Mouse (Mus musculus): ENCODE results near the gene Slco1c1. TPM values are rescaled to one million over a fixed set of nuclear protein-coding genes. Genes with fewer than 3 reads are reported as not detected.

The Slco1c1 gene
- polyA plus RNA-seq, 1 experiment from 2014 or later = 0.16 TPM

DNA sequence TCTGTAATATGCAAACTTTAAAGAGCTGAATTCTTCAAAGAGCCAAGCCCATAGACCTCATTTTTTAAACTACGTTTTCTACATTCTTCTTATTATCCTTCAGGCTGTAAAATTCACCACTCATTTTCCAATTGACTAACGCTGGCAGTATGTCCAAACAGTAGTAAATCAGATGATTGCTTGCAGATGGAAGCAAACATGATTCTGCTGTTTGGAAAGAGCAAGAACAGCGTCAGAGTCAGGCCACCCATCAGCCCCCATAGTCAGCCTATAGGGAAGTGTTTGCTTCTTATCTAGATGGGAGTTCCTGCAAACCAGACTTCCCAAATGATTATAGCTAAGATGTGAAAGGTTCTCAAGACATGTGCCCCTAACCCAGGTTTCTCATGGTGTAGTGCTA, 13.1 kb downstream of the Slco1c1 start:
- Histone ChIP-seq H3K27me3 (replicated peaks; ENCODE audit: control insufficient read depth, insufficient read depth, low read length) (no peaks in the 10 kb centered on the region), H3K4me3 (ENCODE audit: low read depth, low read length) (no peak overlapping the region), H3K4me2 (replicated peaks; ENCODE audit: low read depth) (no peak overlapping the region), H3K9ac (ENCODE audit: low read depth, low read length) (no peak overlapping the region), H3K36me3 (ENCODE audit: control insufficient read depth, insufficient read depth) (no peaks in the 10 kb centered on the region), H3K9me3 (ENCODE audit: control insufficient read depth) (no peaks in the 10 kb centered on the region), H3K4me1 (replicated peaks; ENCODE audit: control insufficient read depth, insufficient read depth, low read length) (no peaks in the 10 kb centered on the region), H3K27ac (ENCODE audit: low read depth, low read length) (no peak overlapping the region)
- no peak for TF ChIP-seq CTCF (IDR thresholded peaks at IDR 0.05; ENCODE audit: low read depth)
- 7% methylated on average over 3 of the region's 3 CpGs for WGBS
- no peak for ATAC-seq

GRCm38 (mm10) chr6:141541136-141541535, 17.0 kb downstream of the Slco1c1 start:
- ATAC-seq = no peak
- no peaks in the 10 kb centered on the region for H3K9me3 ChIP-seq (ENCODE audit: control insufficient read depth)
- no peaks in the 10 kb centered on the region for H3K4me1 ChIP-seq (replicated peaks; ENCODE audit: control insufficient read depth, insufficient read depth, low read length)
- H3K27me3 ChIP-seq (replicated peaks; ENCODE audit: control insufficient read depth, insufficient read depth, low read length) = no peaks in the 10 kb centered on the region
- H3K9ac ChIP-seq (ENCODE audit: low read depth, low read length) = no peak overlapping the region
- no peaks in the 10 kb centered on the region for H3K36me3 ChIP-seq (ENCODE audit: control insufficient read depth, insufficient read depth)
- H3K4me3 ChIP-seq (ENCODE audit: low read depth, low read length) = no peak overlapping the region
- no peak for TF ChIP-seq CTCF (IDR thresholded peaks at IDR 0.05; ENCODE audit: low read depth)
- no peak overlapping the region for H3K4me2 ChIP-seq (replicated peaks; ENCODE audit: low read depth)
- 79% methylated on average over 1 of the region's 1 CpGs for WGBS
- no peak overlapping the region for H3K27ac ChIP-seq (ENCODE audit: low read depth, low read length)

DNA sequence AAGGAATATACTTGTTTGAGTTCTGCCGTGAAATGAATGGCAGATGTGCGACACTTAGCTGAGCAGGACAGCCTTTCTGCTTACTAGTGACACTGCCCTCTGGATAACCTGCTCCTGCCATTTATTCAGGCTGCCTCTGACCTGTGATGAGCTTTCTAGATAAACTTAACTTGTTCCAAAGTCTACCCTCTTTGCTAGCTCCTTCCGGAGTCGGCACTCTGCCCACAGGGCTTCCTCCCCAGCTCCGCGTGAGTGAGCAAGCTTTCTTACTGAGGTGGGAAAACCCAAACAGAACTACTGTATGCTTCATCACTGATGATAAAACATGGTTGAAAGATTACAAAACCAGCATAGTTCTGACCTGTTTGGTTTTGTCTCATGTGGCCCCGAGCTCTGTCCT, 19.2 kb downstream of the Slco1c1 start:
- no peak for TF ChIP-seq CTCF (IDR thresholded peaks at IDR 0.05; ENCODE audit: low read depth)

DNA sequence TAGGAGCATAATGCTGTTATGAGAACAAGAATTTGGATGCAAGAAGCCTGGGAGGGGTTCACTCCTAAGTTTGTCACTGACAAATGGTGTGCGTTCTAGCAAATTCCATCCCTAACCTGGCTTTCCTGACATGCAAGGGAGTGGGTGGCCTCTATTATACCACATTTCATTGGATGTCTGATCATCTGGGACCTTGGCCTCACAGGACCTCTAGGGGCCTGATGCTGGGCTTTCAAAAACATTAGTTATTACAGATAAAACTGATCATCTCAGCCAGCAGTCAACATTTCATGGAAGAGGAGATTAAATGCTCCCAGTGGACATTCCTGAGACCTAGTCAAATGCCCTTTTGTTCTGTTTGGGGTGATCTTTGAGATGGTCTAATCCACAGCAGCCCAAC, 34.0 kb downstream of the Slco1c1 start:
- Histone ChIP-seq H3K27me3 (replicated peaks; ENCODE audit: control insufficient read depth, insufficient read depth, low read length) (no peaks in the 10 kb centered on the region), H3K4me1 (replicated peaks; ENCODE audit: control insufficient read depth, insufficient read depth, low read length) (no peaks in the 10 kb centered on the region), H3K36me3 (ENCODE audit: control insufficient read depth, insufficient read depth) (no peaks in the 10 kb centered on the region), H3K4me2 (replicated peaks; ENCODE audit: low read depth) (no peak overlapping the region), H3K9ac (ENCODE audit: low read depth, low read length) (no peak overlapping the region), H3K9me3 (ENCODE audit: control insufficient read depth) (no peaks in the 10 kb centered on the region), H3K27ac (ENCODE audit: low read depth, low read length) (no peak overlapping the region), H3K4me3 (ENCODE audit: low read depth, low read length) (no peak overlapping the region)
- no peak for ATAC-seq
- 89% methylated on average over 1 of the region's 1 CpGs for WGBS
- no peak for TF ChIP-seq CTCF (IDR thresholded peaks at IDR 0.05; ENCODE audit: low read depth)

More for the DNA sequence above, 19.2 kb downstream of the Slco1c1 start:
- 75% methylated on average over 7 of the region's 7 CpGs for WGBS
- H3K4me2 ChIP-seq (replicated peaks; ENCODE audit: low read depth) = no peak overlapping the region
- H3K27me3 ChIP-seq (replicated peaks; ENCODE audit: control insufficient read depth, insufficient read depth, low read length) = no peaks in the 10 kb centered on the region
- H3K27ac ChIP-seq (ENCODE audit: low read depth, low read length) = no peak overlapping the region
- no peaks in the 10 kb centered on the region for H3K4me1 ChIP-seq (replicated peaks; ENCODE audit: control insufficient read depth, insufficient read depth, low read length)
- H3K36me3 ChIP-seq (ENCODE audit: control insufficient read depth, insufficient read depth) = no peaks in the 10 kb centered on the region
- no peak for ATAC-seq
- no peak overlapping the region for H3K4me3 ChIP-seq (ENCODE audit: low read depth, low read length)
- H3K9ac ChIP-seq (ENCODE audit: low read depth, low read length) = no peak overlapping the region
- no peaks in the 10 kb centered on the region for H3K9me3 ChIP-seq (ENCODE audit: control insufficient read depth)

DNA sequence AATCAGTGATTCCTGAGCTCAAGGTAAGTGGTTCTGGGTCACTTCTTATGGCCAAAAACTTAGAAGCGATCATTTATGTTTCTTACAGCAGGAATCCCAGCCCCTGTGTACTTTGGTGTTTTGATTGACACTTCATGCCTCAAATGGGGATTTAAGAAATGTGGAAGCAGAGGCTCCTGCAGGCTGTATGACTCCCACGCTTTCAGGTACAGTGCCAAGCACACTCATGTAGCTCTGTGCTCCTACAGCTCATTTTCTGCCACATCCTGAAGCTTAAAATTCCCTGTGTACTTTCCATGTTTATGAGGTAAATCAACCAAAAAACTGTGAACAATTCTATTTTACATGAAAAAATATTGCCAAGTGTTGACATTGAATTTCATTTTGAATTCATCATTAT, 43.2 kb downstream of the Slco1c1 start:
- Histone ChIP-seq H3K9me3 (ENCODE audit: control insufficient read depth) (no peaks in the 10 kb centered on the region), H3K27me3 (replicated peaks; ENCODE audit: control insufficient read depth, insufficient read depth, low read length) (no peaks in the 10 kb centered on the region), H3K27ac (ENCODE audit: low read depth, low read length) (no peak overlapping the region), H3K4me1 (replicated peaks; ENCODE audit: control insufficient read depth, insufficient read depth, low read length) (no peaks in the 10 kb centered on the region), H3K36me3 (ENCODE audit: control insufficient read depth, insufficient read depth) (no peaks in the 10 kb centered on the region), H3K9ac (ENCODE audit: low read depth, low read length) (no peak overlapping the region), H3K4me2 (replicated peaks; ENCODE audit: low read depth) (no peak overlapping the region), H3K4me3 (ENCODE audit: low read depth, low read length) (no peak overlapping the region)
- no peak for TF ChIP-seq CTCF (IDR thresholded peaks at IDR 0.05; ENCODE audit: low read depth)
- no peak for ATAC-seq
- 87% methylated on average over 2 of the region's 2 CpGs for WGBS

- H3K27ac ChIP-seq (ENCODE audit: low read depth, low read length) = no peak overlapping the region
- no peaks in the 10 kb centered on the region for H3K36me3 ChIP-seq (ENCODE audit: control insufficient read depth, insufficient read depth)
- no peak for TF ChIP-seq CTCF (IDR thresholded peaks at IDR 0.05; ENCODE audit: low read depth)
- WGBS = 84% methylated on average over 10 of the region's 10 CpGs
- H3K9ac ChIP-seq (ENCODE audit: low read depth, low read length) = no peak overlapping the region
- H3K4me1 ChIP-seq (replicated peaks; ENCODE audit: control insufficient read depth, insufficient read depth, low read length) = no peaks in the 10 kb centered on the region
- no peak for ATAC-seq
- H3K4me3 ChIP-seq (ENCODE audit: low read depth, low read length) = no peak overlapping the region
- H3K4me2 ChIP-seq (replicated peaks; ENCODE audit: low read depth) = no peak overlapping the region
- no peaks in the 10 kb centered on the region for H3K27me3 ChIP-seq (replicated peaks; ENCODE audit: control insufficient read depth, insufficient read depth, low read length)
- no peaks in the 10 kb centered on the region for H3K9me3 ChIP-seq (ENCODE audit: control insufficient read depth)
Observed at GRCm38 (mm10) chr6:141567852-141568558, 43.8 kb downstream of the Slco1c1 start.

Data from intestine, postnatal 0 days (tissue).